Mouse (Mus musculus) mouse embryonic stem cell (cell line): Measurements from ENCODE around the gene Gm20388.
"Not testable (repeated sequence)": the region's sequence is repeated elsewhere in the genome, so short reads cannot be mapped to it uniquely, and the experiment has no call there.

Experiments used
- in situ Hi-C, 2 experiments: fragments of 300-500 bp; cut with MboI; formaldehyde crosslinking; loops; 1 replicate in 1 of 2; 3 replicates in 1 of 2; pipeline ENCODE4 v1.14.3; 2019 to 2020; ENCODE audit warnings: low sequenced_read_pairs in 2 of 2, low pct_unique_long_range_greater_than_20kb in 1 of 2, mixed read lengths in 1 of 2; ENCODE audit not compliant: unreplicated experiment in 1 of 2

The Gm20388 gene

GRCm38 (mm10) chr8:123062721-123063120 is 3152.1 kb downstream of the Gm20388 start, which contains the start of gene Spg7:
Gene Spg7, plus strand, starts transcription at chr8:123062942.
- in situ Hi-C loops = no loop called here

- in situ Hi-C loops = no loop called here
Observed at GRCm38 (mm10) chr8:123064072-123064471, 3153.4 kb downstream of the Gm20388 start.

- in situ Hi-C loops = no loop called here
Observed at GRCm38 (mm10) chr8:123064809-123065213, 3154.2 kb downstream of the Gm20388 start.

- in situ Hi-C loops = no loop called here
Observed at GRCm38 (mm10) chr8:123065214-123066100, 3154.8 kb downstream of the Gm20388 start.

- in situ Hi-C loops = no loop called here
Observed at GRCm38 (mm10) chr8:123066101-123066683, 3155.6 kb downstream of the Gm20388 start.

GRCm38 (mm10) chr8:123071176-123071575 is 3160.5 kb downstream of the Gm20388 start:
- in situ Hi-C loops = no loop called here

- in situ Hi-C loops = no loop called here
Observed at GRCm38 (mm10) chr8:123077213-123077612, 3166.6 kb downstream of the Gm20388 start.

GRCm38 (mm10) chr8:123082993-123083392 is 3172.4 kb downstream of the Gm20388 start:
- in situ Hi-C loops = no loop called here

- in situ Hi-C loops = no loop called here
Observed at GRCm38 (mm10) chr8:123083610-123084009, 3173.0 kb downstream of the Gm20388 start.

- in situ Hi-C loops = no loop called here
Observed at GRCm38 (mm10) chr8:123087289-123087688, 3176.6 kb downstream of the Gm20388 start.

GRCm38 (mm10) chr8:123097216-123097615 is 3186.6 kb downstream of the Gm20388 start:
- in situ Hi-C loops = no loop called here

GRCm38 (mm10) chr8:123097786-123098584 is 3187.3 kb downstream of the Gm20388 start:
- in situ Hi-C loops = no loop called here

GRCm38 (mm10) chr8:123100288-123100687 is 3189.6 kb downstream of the Gm20388 start:
- in situ Hi-C loops = no loop called here

- in situ Hi-C loops = no loop called here
Observed at GRCm38 (mm10) chr8:123101244-123101643, 3190.6 kb downstream of the Gm20388 start.

- in situ Hi-C loops = no loop called here
Observed at GRCm38 (mm10) chr8:123101735-123102685, 3191.4 kb downstream of the Gm20388 start, which contains the start of gene Rpl13. Gene Rpl13, plus strand, starts transcription at chr8:123102350.

- in situ Hi-C loops = not testable (repeated sequence)
Observed at GRCm38 (mm10) chr8:123102855-123103254, 3192.2 kb downstream of the Gm20388 start.

- in situ Hi-C loops = no loop called here
Observed at GRCm38 (mm10) chr8:123103285-123103684, 3192.6 kb downstream of the Gm20388 start.
